Mouse (Mus musculus) adipocyte (in vitro differentiated cells): ENCODE data around the gene Nxn.
"Not testable (repeated sequence)": the region's sequence is repeated elsewhere in the genome, so short reads cannot be mapped to it uniquely, and the experiment has no call there.

Experiments used
- DNase-seq: peaks from one replicate; pipeline ENCODE4 v3.0.0-alpha.2; 2016; ENCODE audit warnings: low spot score

Nxn gene

GRCm38 (mm10) chr11:76213841-76214240 lies 185.1 kb downstream of the Nxn start:
- DNase-seq: no peak

GRCm38 (mm10) chr11:76211595-76211994 lies 187.3 kb downstream of the Nxn start:
- not testable (repeated sequence) for DNase-seq

GRCm38 (mm10) chr11:76210228-76210985 lies 188.5 kb downstream of the Nxn start:
- no peak for DNase-seq
